Mouse (Mus musculus): ENCODE data around the gene Rbmxl1. TPM values are rescaled to one million over a fixed set of nuclear protein-coding genes. Genes with fewer than 3 reads are reported as not detected.
A peak's percentile ranks its signal among the peaks of the same experiment; 100 is the strongest.
"Not testable (repeated sequence)": the region's sequence is repeated elsewhere in the genome, so short reads cannot be mapped to it uniquely, and the experiment has no call there.

The Rbmxl1 gene
- polyA plus RNA-seq, 1 experiment from 2014 or later, result 329 TPM

DNA sequence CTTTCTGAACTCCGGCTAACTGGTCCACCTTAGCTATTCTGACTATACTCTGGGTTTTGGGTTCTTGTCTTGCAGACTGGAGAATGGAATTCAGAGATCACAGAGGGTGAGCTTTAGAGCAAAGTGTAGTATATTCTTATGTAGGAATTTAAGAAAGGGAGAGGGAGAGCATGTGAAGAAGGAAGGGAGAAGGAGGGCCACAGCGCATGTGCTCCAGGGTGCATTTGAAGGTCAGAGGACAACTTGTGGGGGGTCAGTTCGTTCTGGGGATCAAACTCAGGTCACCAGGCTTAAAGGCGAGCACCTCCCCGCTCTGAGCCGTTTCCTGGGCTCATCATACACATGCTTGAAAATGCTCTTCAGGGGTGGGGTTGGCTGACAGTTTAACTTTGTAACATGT lies 25.3 kb upstream of the Rbmxl1 start:
- no peaks in the 10 kb centered on the region for H3K4me1 ChIP-seq
- no peak overlapping the region for H3K4me2 ChIP-seq (replicated peaks)
- no peak for ATAC-seq (ENCODE audit: insufficient number of reproducible peaks, insufficient read depth, low FRiP score, low TSS enrichment)
- H3K9me3 ChIP-seq, result no peaks in the 10 kb centered on the region
- no peaks in the 10 kb centered on the region for H3K27me3 ChIP-seq
- no peak overlapping the region for H3K27ac ChIP-seq
- H3K9ac ChIP-seq, result no peak overlapping the region
- H3K36me3 ChIP-seq, result peaks cover 32% of the 10 kb centered on the region
- no peak overlapping the region for H3K4me3 ChIP-seq
- WGBS, result 77% methylated on average over 6 of the region's 6 CpGs

DNA sequence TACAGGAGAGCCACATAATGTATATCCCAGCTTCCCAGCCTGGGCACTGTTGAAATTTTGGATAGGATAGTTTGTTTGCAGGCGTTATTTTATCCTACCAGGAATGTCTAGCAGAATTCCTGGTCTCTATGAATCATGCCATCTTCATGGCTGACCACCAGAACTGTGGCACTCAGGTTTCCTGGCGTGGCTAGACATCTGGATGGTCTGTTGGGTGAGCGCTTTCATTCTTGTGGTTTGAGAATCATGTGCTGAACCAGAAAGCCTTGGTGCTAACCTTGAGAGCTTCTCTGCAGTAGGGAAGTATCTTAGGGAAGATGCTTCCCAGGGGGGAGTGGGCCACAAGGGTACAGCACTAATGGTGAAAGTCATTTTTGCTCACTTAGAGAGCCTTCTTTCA lies 6.4 kb upstream of the Rbmxl1 start:
- peaks cover 3% of the 10 kb centered on the region; the same call in 1 of the 2 replicates for H3K4me1 ChIP-seq
- ATAC-seq (ENCODE audit: insufficient number of reproducible peaks, insufficient read depth, low FRiP score, low TSS enrichment), result no peak
- H3K4me3 ChIP-seq, result no peak overlapping the region
- 88% methylated on average over 3 of the region's 3 CpGs for WGBS
- H3K27ac ChIP-seq, result no peak overlapping the region
- no peaks in the 10 kb centered on the region for H3K27me3 ChIP-seq
- no peak overlapping the region for H3K4me2 ChIP-seq (replicated peaks)
- H3K36me3 ChIP-seq, result peaks cover 22% of the 10 kb centered on the region
- H3K9ac ChIP-seq, result no peak overlapping the region
- H3K9me3 ChIP-seq, result no peaks in the 10 kb centered on the region

DNA sequence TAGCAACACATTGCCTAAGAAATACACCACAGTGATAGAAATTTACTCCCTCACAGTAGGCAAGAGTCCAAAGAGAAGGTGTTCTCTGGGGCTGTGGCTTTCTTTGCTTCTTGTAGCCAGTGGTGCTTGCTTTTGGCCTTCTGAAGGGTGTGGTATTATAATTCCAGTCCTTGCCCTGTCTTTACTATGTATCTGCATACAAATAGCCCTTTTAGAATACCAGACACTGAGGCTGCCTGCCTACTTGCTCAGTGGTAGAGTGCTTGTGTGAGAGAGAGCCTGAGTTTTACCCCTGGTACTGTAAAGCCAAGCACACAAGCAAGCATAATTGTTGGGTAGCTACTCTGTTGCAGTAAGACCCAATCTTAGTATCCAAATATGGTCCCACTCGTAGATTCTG lies 6.0 kb upstream of the Rbmxl1 start:
- Histone ChIP-seq H3K4me1 (peaks cover 4% of the 10 kb centered on the region; the same call in 1 of the 2 replicates), H3K36me3 (peaks cover 22% of the 10 kb centered on the region), H3K4me3 (no peak overlapping the region), H3K27me3 (no peaks in the 10 kb centered on the region), H3K9me3 (no peaks in the 10 kb centered on the region), H3K27ac (no peak overlapping the region), H3K9ac (no peak overlapping the region), H3K4me2 (replicated peaks) (no peak overlapping the region)
- no peak for ATAC-seq (ENCODE audit: insufficient number of reproducible peaks, insufficient read depth, low FRiP score, low TSS enrichment)
- 92% methylated on average over 1 of the region's 1 CpGs for WGBS

DNA sequence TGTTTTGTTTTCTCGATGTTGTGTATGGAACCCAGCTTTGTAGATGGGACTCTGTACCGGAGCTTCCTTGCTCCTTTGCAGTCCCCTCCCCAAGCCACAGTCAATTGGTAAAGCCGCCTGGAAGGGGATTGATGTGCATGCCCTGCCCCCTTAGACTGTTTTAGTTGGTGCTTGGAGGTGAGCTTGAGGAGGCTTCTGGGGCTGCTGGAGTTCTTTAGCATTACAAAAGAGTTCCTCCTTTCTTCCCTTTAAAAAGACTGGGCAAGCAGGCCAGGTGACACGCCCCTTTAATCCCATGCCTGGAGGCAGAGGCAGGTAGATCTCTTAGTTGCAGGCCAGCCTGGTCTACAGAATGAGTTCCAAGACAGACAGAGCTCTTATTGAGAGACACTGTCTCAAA lies 4.4 kb upstream of the Rbmxl1 start:
- Histone ChIP-seq H3K9ac (no peak overlapping the region), H3K4me1 (peaks cover 4% of the 10 kb centered on the region; the same call in 1 of the 2 replicates), H3K4me2 (replicated peaks) (no peak overlapping the region), H3K27me3 (no peaks in the 10 kb centered on the region), H3K9me3 (no peaks in the 10 kb centered on the region), H3K27ac (no peak overlapping the region), H3K36me3 (peaks cover 22% of the 10 kb centered on the region), H3K4me3 (no peak overlapping the region)
- no peak for ATAC-seq (ENCODE audit: insufficient number of reproducible peaks, insufficient read depth, low FRiP score, low TSS enrichment)
- WGBS, result 83% methylated on average over 4 of the region's 4 CpGs

DNA sequence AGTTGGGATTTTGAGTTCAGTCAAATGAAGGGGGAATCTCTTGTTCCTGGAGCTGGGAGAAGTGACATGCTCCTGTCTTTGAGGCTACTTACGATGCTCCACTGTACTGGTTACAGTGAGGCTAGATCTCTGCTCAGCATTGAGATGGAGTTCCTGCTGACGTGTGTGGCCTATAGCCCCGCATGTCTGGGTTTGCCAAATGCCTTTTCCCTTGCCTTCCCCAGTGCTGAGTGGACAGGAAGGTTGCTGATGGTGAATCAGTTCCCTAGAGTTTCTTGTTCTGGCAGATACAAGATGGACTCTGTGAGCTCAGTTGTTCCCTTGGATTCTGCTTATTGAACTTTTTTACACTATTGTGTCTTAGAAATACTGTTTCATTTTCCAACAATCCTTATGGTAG lies 2.2 kb upstream of the Rbmxl1 start:
- H3K4me2 ChIP-seq (replicated peaks), result 0 out of 2 replicates have a peak overlapping the region, but pooled peaks have one; percentile 11
- no peak for ATAC-seq (ENCODE audit: insufficient number of reproducible peaks, insufficient read depth, low FRiP score, low TSS enrichment)
- H3K4me3 ChIP-seq, result 0 out of 2 replicates have a peak overlapping the region, but pooled peaks have one; percentile 5
- WGBS, result 55% methylated on average over 3 of the region's 3 CpGs
- H3K27me3 ChIP-seq, result no peaks in the 10 kb centered on the region
- peaks cover 8% of the 10 kb centered on the region; the same call in 1 of the 2 replicates for H3K4me1 ChIP-seq
- peaks cover 5% of the 10 kb centered on the region; the same call in 1 of the 2 replicates for H3K9me3 ChIP-seq
- H3K9ac ChIP-seq, result no peak overlapping the region
- no peak overlapping the region for H3K27ac ChIP-seq
- H3K36me3 ChIP-seq, result peaks cover 15% of the 10 kb centered on the region

DNA sequence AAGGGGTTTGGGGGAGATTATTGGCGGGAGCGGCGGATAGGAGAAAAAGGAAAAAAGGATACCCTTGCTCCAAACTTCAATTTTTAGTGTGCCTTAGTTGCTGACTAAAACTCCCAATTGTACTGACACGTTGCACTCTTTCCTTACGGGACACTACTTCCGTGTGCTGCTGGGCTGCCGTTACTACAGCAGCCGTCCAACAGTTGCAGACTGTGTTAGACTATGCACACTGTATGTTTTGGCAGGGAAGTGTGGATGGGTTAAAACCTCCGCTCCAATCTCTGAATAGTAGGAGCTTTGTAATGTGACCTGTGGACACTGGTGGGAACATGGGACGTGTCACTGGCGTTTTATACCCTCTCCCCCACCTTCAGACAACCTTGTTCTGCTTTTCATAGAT lies 1.4 kb upstream of the Rbmxl1 start:
- no peak overlapping the region for H3K27ac ChIP-seq
- WGBS, result under 1% methylated on average over 11 of the region's 11 CpGs

DNA sequence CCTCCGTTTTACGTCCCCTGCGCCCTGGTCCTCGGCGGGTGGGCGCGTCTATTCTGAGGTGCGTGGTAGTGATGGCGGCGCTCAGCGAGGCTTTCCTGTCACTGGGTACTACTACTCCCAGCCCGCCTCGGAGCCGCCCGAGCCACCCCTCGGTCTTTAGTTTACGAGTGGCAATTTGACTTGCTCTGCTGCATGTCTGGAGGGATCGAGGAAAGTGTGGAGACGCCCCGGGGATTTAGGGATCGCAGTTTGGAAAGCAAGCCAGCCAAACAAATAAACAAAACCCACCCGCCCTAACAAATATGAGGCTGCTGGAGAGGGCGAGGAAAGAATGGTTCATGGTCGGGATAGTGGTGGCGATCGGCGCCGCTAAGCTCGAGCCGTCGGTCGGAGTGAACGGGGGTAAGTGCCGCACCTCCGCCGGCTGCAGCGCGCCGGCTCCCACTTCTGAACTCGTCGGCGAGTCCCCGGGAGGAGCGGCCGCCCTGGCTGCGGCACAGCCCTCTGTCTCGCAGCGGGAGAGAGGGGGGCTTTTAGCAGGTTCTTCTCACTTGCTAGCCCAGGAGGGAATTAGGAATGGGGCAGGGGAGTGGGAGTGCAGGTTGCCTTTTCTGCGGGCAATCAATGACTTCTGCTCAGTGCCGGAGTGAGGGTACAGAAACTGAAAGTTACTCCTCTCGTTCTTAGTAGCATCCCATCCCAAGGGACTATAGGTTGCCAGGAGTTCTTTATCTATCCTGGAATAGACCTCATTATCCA lies 754 bp upstream of the Rbmxl1 start, which contains the start of gene Slc10a7:
Gene Slc10a7, plus strand, starts transcription at position 74 of the 759 bp plus-strand sequence.
- Histone ChIP-seq H3K36me3 (peaks cover 19% of the 10 kb centered on the region), H3K27ac (peak within 1 kb of the TSS; percentile 95), H3K4me2 (replicated peaks) (peak within 1 kb of the TSS; percentile 61), H3K9me3 (peaks cover 5% of the 10 kb centered on the region; the same call in 1 of the 2 replicates), H3K4me3 (peak within 1 kb of the TSS; percentile 94), H3K9ac (peak within 1 kb of the TSS; percentile 98), H3K4me1 (peaks cover 8% of the 10 kb centered on the region; the same call in 1 of the 2 replicates), H3K27me3 (no peaks in the 10 kb centered on the region)
- ATAC-seq (ENCODE audit: insufficient number of reproducible peaks, insufficient read depth, low FRiP score, low TSS enrichment), result peak; percentile 93
- WGBS, result under 1% methylated on average over 51 of the region's 51 CpGs

More for the DNA sequence above, 1.4 kb upstream of the Rbmxl1 start:
- Histone ChIP-seq H3K9me3 (peaks cover 5% of the 10 kb centered on the region; the same call in 1 of the 2 replicates), H3K27me3 (no peaks in the 10 kb centered on the region), H3K4me3 (peak overlapping the region; percentile 94), H3K9ac (peak overlapping the region; percentile 98), H3K36me3 (peaks cover 13% of the 10 kb centered on the region), H3K4me2 (replicated peaks) (peak overlapping the region; percentile 61), H3K4me1 (peaks cover 8% of the 10 kb centered on the region; the same call in 1 of the 2 replicates)
- ATAC-seq (ENCODE audit: insufficient number of reproducible peaks, insufficient read depth, low FRiP score, low TSS enrichment), result no peak

DNA sequence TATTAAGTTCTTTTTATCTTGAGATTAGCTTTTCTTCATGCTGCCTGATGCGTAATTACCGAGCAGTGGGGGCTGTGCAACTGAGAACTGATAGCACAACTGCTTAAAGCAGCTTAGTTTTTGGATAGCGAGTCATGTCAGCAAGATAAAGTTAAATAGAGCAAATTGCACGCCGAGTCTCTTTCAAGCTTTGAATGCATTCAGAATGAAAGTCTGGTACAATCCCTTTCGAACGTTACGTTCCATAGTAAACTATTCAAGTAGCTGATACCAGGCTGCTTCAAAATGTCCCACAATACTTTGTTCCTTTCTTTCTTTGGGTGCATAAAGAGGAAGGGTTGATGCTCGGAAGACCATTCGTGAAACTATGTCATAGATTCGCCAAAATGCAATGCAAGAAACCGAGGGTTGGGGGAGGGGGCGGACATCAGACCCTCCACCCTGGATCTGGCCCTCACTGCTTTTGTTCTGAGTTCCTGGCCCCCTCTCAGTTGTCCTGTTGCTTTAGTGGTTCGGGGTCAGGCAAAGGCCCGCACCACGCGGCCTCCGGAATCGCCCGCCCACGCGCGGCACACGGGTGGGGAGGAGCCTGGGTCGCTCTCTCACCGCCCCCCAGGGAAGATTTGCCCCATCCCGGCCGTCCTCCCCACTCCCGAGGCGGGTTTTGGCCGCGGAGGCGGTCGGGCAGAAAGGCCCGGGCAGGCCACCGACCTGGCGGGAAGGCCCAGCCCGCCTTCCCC lies 549 bp downstream of the Rbmxl1 start:
- H3K4me1 ChIP-seq, result peaks cover 8% of the 10 kb centered on the region; the same call in 1 of the 2 replicates
- peaks cover 31% of the 10 kb centered on the region for H3K36me3 ChIP-seq
- WGBS, result under 1% methylated on average over 36 of the region's 38 CpGs
- peak overlapping the region; percentile 95 for H3K27ac ChIP-seq
- no peaks in the 10 kb centered on the region for H3K27me3 ChIP-seq
- peak overlapping the region; percentile 61 for H3K4me2 ChIP-seq (replicated peaks)
- peaks cover 5% of the 10 kb centered on the region; the same call in 1 of the 2 replicates for H3K9me3 ChIP-seq
- H3K4me3 ChIP-seq, result peak overlapping the region; percentile 94
- peak; percentile 42 for ATAC-seq (ENCODE audit: insufficient number of reproducible peaks, insufficient read depth, low FRiP score, low TSS enrichment)
- peak overlapping the region; percentile 98 for H3K9ac ChIP-seq

DNA sequence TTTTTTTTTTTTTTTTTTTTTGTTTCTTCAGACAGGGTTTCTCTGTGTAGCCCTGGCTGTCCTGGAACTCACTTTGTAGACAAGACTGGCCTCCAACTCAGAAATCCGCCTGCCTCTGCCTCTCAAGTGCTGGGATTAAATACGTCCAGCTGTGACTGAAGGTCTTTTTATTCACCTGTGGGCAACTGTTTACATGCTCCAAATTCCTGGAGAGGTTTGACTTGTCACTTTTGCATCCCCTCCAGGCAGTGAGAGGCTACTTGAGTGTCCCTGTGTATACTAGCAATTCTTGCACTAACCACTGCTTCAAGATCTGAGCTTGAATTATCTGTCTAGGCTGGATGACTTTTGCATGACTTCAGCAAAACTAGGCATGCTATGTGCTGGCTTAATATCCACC lies 6.0 kb downstream of the Rbmxl1 start:
- no peaks in the 10 kb centered on the region for H3K27me3 ChIP-seq
- H3K36me3 ChIP-seq, result peaks cover 33% of the 10 kb centered on the region
- no peak for ATAC-seq (ENCODE audit: insufficient number of reproducible peaks, insufficient read depth, low FRiP score, low TSS enrichment)
- peaks cover 5% of the 10 kb centered on the region; the same call in 1 of the 2 replicates for H3K9me3 ChIP-seq
- WGBS, result 74% methylated on average over 2 of the region's 2 CpGs
- H3K27ac ChIP-seq, result no peak overlapping the region
- no peak overlapping the region for H3K9ac ChIP-seq
- no peak overlapping the region for H3K4me3 ChIP-seq
- 0 out of 2 replicates have a peak, but pooled peaks cover 4% of the 10 kb centered on the region for H3K4me1 ChIP-seq
- no peak overlapping the region for H3K4me2 ChIP-seq (replicated peaks)

DNA sequence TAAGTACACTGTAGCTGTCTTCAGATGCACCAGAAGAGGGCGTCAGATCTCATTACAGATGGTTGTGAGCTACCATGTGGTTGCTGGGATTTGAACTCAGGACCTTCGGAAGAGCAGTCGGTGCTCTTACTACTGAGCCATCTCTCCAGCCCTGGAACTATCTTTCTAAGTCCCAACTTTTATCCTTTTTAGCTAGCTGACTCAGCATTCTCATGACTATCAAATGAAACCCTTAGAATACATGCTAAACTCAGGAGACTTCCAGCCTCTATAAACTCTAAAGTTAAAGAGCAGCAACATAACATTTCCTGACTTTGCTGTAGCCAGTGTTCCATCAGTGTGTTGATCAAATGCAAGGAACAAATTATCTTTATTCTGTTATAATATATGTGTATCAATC lies 12.4 kb downstream of the Rbmxl1 start:
- WGBS, result 96% methylated on average over 3 of the region's 3 CpGs
- not testable (repeated sequence) for H3K27me3 ChIP-seq; H3K27ac ChIP-seq; H3K9ac ChIP-seq; H3K9me3 ChIP-seq; H3K4me3 ChIP-seq; H3K36me3 ChIP-seq; H3K4me2 ChIP-seq (replicated peaks); ATAC-seq (ENCODE audit: insufficient number of reproducible peaks, insufficient read depth, low FRiP score, low TSS enrichment); H3K4me1 ChIP-seq

DNA sequence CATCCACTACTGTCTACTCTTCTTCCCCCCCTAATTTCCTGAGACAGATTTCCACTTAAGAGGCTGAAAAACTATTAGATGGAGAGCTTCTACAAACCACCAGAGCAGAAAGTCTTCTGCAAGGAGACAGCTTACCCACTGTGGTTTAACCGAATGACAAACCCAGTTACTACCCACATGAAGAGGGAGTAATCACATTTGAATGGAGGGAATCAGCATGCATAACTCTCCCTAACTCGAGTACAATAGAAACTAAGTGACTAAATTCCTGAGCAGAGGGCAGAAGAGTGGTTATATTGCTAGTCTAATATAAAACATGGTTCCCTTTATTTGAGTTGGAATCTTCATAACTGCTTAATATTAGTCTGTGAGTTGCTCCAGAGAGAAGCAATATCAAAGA lies 15.7 kb downstream of the Rbmxl1 start:
- WGBS, result 39% methylated on average over 2 of the region's 2 CpGs
- no peak overlapping the region for H3K27ac ChIP-seq
- H3K9ac ChIP-seq, result no peak overlapping the region
- H3K27me3 ChIP-seq, result no peaks in the 10 kb centered on the region
- no peaks in the 10 kb centered on the region for H3K4me1 ChIP-seq
- no peak overlapping the region for H3K4me3 ChIP-seq
- no peak for ATAC-seq (ENCODE audit: insufficient number of reproducible peaks, insufficient read depth, low FRiP score, low TSS enrichment)
- no peaks in the 10 kb centered on the region for H3K36me3 ChIP-seq
- H3K4me2 ChIP-seq (replicated peaks), result no peak overlapping the region
- H3K9me3 ChIP-seq, result no peaks in the 10 kb centered on the region
